Mouse (Mus musculus) hematopoietic stem cell, adult 5-6 weeks (primary cell): ENCODE data around the gene Uchl5. TPM values are rescaled to one million over a fixed set of nuclear protein-coding genes. Genes with fewer than 3 reads are reported as not detected.

ENCODE experiments used
- ATAC-seq, 2 experiments: fragments of 125-278 bp in 1 of 2; replicated peaks in 1 of 2; 2 replicates each; pipeline ENCODE4 v1.8.0; 2016 to 2017; ENCODE audit warnings: inconsistent platforms in 2 of 2, mild to moderate bottlenecking in 2 of 2, moderate number of reproducible peaks in 2 of 2, low read depth in 1 of 2, moderate TSS enrichment in 1 of 2; ENCODE audit not compliant: low FRiP score in 2 of 2, poor library complexity in 2 of 2, severe bottlenecking in 2 of 2, insufficient read depth in 1 of 2, low TSS enrichment in 1 of 2
- total RNA-seq: library from RNA; stranded (forward); fragments of 172-1452, 232-1000 nt; gene quantifications from 2 replicates; pipeline ENCODE4 v1.2.3, GENCODE M21; 2017

Gene Uchl5
- total RNA-seq, 1 experiment from 2014 or later = 159 TPM

GRCm38 (mm10) chr1:143773082-143773481, 4.0 kb upstream of the Uchl5 start:
- ATAC-seq = no peak

- ATAC-seq = no peak
Measured at GRCm38 (mm10) chr1:143773909-143774308, 3.2 kb upstream of the Uchl5 start.

GRCm38 (mm10) chr1:143777558-143778218, 616 bp downstream of the Uchl5 start:
- ATAC-seq = peak; percentile 47 to 53

GRCm38 (mm10) chr1:143788584-143789227, 11.6 kb downstream of the Uchl5 start:
- peak; percentile 49 to 56; a peak in 3 of 4 replicates for ATAC-seq

GRCm38 (mm10) chr1:143803537-143803936, 26.5 kb downstream of the Uchl5 start:
- peak; percentile 95 to 98 for ATAC-seq

- ATAC-seq = no peak
Measured at GRCm38 (mm10) chr1:143809062-143809461, 32.0 kb downstream of the Uchl5 start.

GRCm38 (mm10) chr1:143813676-143814360, 36.7 kb downstream of the Uchl5 start:
- peak; percentile 96 to 98 for ATAC-seq

GRCm38 (mm10) chr1:143820096-143820877, 43.2 kb downstream of the Uchl5 start:
- ATAC-seq = no peak

- no peak for ATAC-seq
Measured at GRCm38 (mm10) chr1:143822677-143823076, 45.6 kb downstream of the Uchl5 start.

GRCm38 (mm10) chr1:143830713-143831112, 53.6 kb downstream of the Uchl5 start:
- ATAC-seq = no peak

GRCm38 (mm10) chr1:143836363-143837182, 59.5 kb downstream of the Uchl5 start:
- ATAC-seq = no peak

GRCm38 (mm10) chr1:143837681-143838080, 60.6 kb downstream of the Uchl5 start:
- no peak for ATAC-seq

- no peak for ATAC-seq
Measured at GRCm38 (mm10) chr1:143838896-143839410, 61.9 kb downstream of the Uchl5 start.

- ATAC-seq = no peak
Measured at GRCm38 (mm10) chr1:143852329-143852728, 75.3 kb downstream of the Uchl5 start.

GRCm38 (mm10) chr1:143852779-143853358, 75.8 kb downstream of the Uchl5 start:
- no peak for ATAC-seq

- ATAC-seq = peak; percentile 25 to 42; a peak in 3 of 4 replicates
Measured at GRCm38 (mm10) chr1:143853691-143854115, 76.6 kb downstream of the Uchl5 start.
